Mouse (Mus musculus): ENCODE results near the gene Abcd4. TPM values are rescaled to one million over a fixed set of nuclear protein-coding genes. Genes with fewer than 3 reads are reported as not detected.

Abcd4 gene
- polyA plus RNA-seq, 1 experiment from 2014 or later, result 9.5 TPM

GRCm38 (mm10) chr12:84569976-84570693 is 47.1 kb downstream of the Abcd4 start:
- Histone ChIP-seq H3K4me3 (ENCODE audit: low read depth, low read length) (peak overlapping the region; percentile 26), H3K9me3 (replicated peaks; ENCODE audit: control insufficient read depth, low read length) (no peaks in the 10 kb centered on the region), H3K4me1 (ENCODE audit: control insufficient read depth, insufficient read depth, low read length) (peaks cover 12% of the 10 kb centered on the region), H3K9ac (ENCODE audit: low read depth, low read length) (no peak overlapping the region), H3K4me2 (peak overlapping the region; percentile 51), H3K27me3 (ENCODE audit: control insufficient read depth, insufficient read depth, low read length) (peaks cover 73% of the 10 kb centered on the region), H3K27ac (ENCODE audit: low read depth, low read length) (no peak overlapping the region), H3K36me3 (ENCODE audit: control insufficient read depth, insufficient read depth, low read length) (no peaks in the 10 kb centered on the region)
- under 1% methylated on average over 34 of the region's 40 CpGs for WGBS (ENCODE audit: insufficient replicate concordance)
- no peak for ATAC-seq (replicated peaks; ENCODE audit: insufficient number of reproducible peaks, low FRiP score, low TSS enrichment)

GRCm38 (mm10) chr12:84569336-84569970 is 47.8 kb downstream of the Abcd4 start, which contains the start of gene Vsx2:
Vsx2 (plus strand) TSS chr12:84569762.
- peaks cover 12% of the 10 kb centered on the region for H3K4me1 ChIP-seq (ENCODE audit: control insufficient read depth, insufficient read depth, low read length)
- no peaks in the 10 kb centered on the region for H3K36me3 ChIP-seq (ENCODE audit: control insufficient read depth, insufficient read depth, low read length)
- no peak within 1 kb of the TSS for H3K9ac ChIP-seq (ENCODE audit: low read depth, low read length)
- no peak for ATAC-seq (replicated peaks; ENCODE audit: insufficient number of reproducible peaks, low FRiP score, low TSS enrichment)
- no peaks in the 10 kb centered on the region for H3K9me3 ChIP-seq (replicated peaks; ENCODE audit: control insufficient read depth, low read length)
- H3K27ac ChIP-seq (ENCODE audit: low read depth, low read length), result no peak within 1 kb of the TSS
- peaks cover 66% of the 10 kb centered on the region for H3K27me3 ChIP-seq (ENCODE audit: control insufficient read depth, insufficient read depth, low read length)
- peak within 1 kb of the TSS; percentile 26 for H3K4me3 ChIP-seq (ENCODE audit: low read depth, low read length)
- H3K4me2 ChIP-seq, result peak within 1 kb of the TSS; percentile 51
- 3% methylated on average over 19 of the region's 25 CpGs for WGBS (ENCODE audit: insufficient replicate concordance)

GRCm38 (mm10) chr12:84567576-84567975 is 49.6 kb downstream of the Abcd4 start:
- Histone ChIP-seq H3K4me2 (no peak overlapping the region), H3K36me3 (ENCODE audit: control insufficient read depth, insufficient read depth, low read length) (no peaks in the 10 kb centered on the region), H3K4me3 (ENCODE audit: low read depth, low read length) (no peak overlapping the region), H3K27ac (ENCODE audit: low read depth, low read length) (no peak overlapping the region), H3K4me1 (ENCODE audit: control insufficient read depth, insufficient read depth, low read length) (peaks cover 12% of the 10 kb centered on the region), H3K27me3 (ENCODE audit: control insufficient read depth, insufficient read depth, low read length) (peaks cover 55% of the 10 kb centered on the region), H3K9ac (ENCODE audit: low read depth, low read length) (no peak overlapping the region), H3K9me3 (replicated peaks; ENCODE audit: control insufficient read depth, low read length) (no peaks in the 10 kb centered on the region)
- ATAC-seq (replicated peaks; ENCODE audit: insufficient number of reproducible peaks, low FRiP score, low TSS enrichment), result no peak
- WGBS (ENCODE audit: insufficient replicate concordance), result 74% methylated on average over 6 of the region's 6 CpGs

- H3K9me3 ChIP-seq (replicated peaks; ENCODE audit: control insufficient read depth, low read length), result no peaks in the 10 kb centered on the region
- ATAC-seq (replicated peaks; ENCODE audit: insufficient number of reproducible peaks, low FRiP score, low TSS enrichment), result no peak
- H3K4me1 ChIP-seq (ENCODE audit: control insufficient read depth, insufficient read depth, low read length), result no peaks in the 10 kb centered on the region
- H3K27ac ChIP-seq (ENCODE audit: low read depth, low read length), result no peak overlapping the region
- no peak overlapping the region for H3K4me3 ChIP-seq (ENCODE audit: low read depth, low read length)
- no peaks in the 10 kb centered on the region for H3K36me3 ChIP-seq (ENCODE audit: control insufficient read depth, insufficient read depth, low read length)
- WGBS (ENCODE audit: insufficient replicate concordance), result 48% methylated on average over 4 of the region's 4 CpGs
- no peak overlapping the region for H3K4me2 ChIP-seq
- H3K9ac ChIP-seq (ENCODE audit: low read depth, low read length), result no peak overlapping the region
- H3K27me3 ChIP-seq (ENCODE audit: control insufficient read depth, insufficient read depth, low read length), result peaks cover 6% of the 10 kb centered on the region
These were observed 54.7 kb downstream of the Abcd4 start for GRCm38 (mm10) chr12:84562558-84562957.

- Histone ChIP-seq H3K9me3 (replicated peaks; ENCODE audit: control insufficient read depth, low read length) (no peaks in the 10 kb centered on the region), H3K4me2 (no peak overlapping the region), H3K4me3 (ENCODE audit: low read depth, low read length) (no peak overlapping the region), H3K27me3 (ENCODE audit: control insufficient read depth, insufficient read depth, low read length) (no peaks in the 10 kb centered on the region), H3K9ac (ENCODE audit: low read depth, low read length) (no peak overlapping the region), H3K4me1 (ENCODE audit: control insufficient read depth, insufficient read depth, low read length) (no peaks in the 10 kb centered on the region), H3K36me3 (ENCODE audit: control insufficient read depth, insufficient read depth, low read length) (no peaks in the 10 kb centered on the region), H3K27ac (ENCODE audit: low read depth, low read length) (no peak overlapping the region)
- 48% methylated on average over 8 of the region's 8 CpGs for WGBS (ENCODE audit: insufficient replicate concordance)
- no peak for ATAC-seq (replicated peaks; ENCODE audit: insufficient number of reproducible peaks, low FRiP score, low TSS enrichment)
These were observed 62.0 kb downstream of the Abcd4 start for GRCm38 (mm10) chr12:84555218-84555617.

Other genes with a start within 250 kb of the Abcd4 start
- 26.9 and 29.0 TPM in 2 replicates for gene Entpd5, start 208.4 kb downstream of the Abcd4 start, polyA plus RNA-seq (2014; fragmentation: Nextera tagmentation; extraction: Ambion mirVana)
- gene Bbof1, start 208.3 kb downstream of the Abcd4 start, polyA plus RNA-seq (2014; fragmentation: Nextera tagmentation; extraction: Ambion mirVana), result 1.1 and 2.5 TPM in 2 replicates
- 21.6 and 26.1 TPM in 2 replicates for gene Rnf113a2, start 200.2 kb downstream of the Abcd4 start, polyA plus RNA-seq (2014; fragmentation: Nextera tagmentation; extraction: Ambion mirVana)
- 38.6 and 41.4 TPM in 2 replicates for gene Aldh6a1, start 166.4 kb downstream of the Abcd4 start, polyA plus RNA-seq (2014; fragmentation: Nextera tagmentation; extraction: Ambion mirVana)
- 17.3 and 19.1 TPM in 2 replicates for gene Lin52, start 166.0 kb downstream of the Abcd4 start, polyA plus RNA-seq (2014; fragmentation: Nextera tagmentation; extraction: Ambion mirVana)
- gene Vsx2, start 47.7 kb downstream of the Abcd4 start, polyA plus RNA-seq (2014; fragmentation: Nextera tagmentation; extraction: Ambion mirVana), result not detected in 2 replicates
- gene Vrtn, start 23.6 kb upstream of the Abcd4 start, polyA plus RNA-seq (2014; fragmentation: Nextera tagmentation; extraction: Ambion mirVana), result not detected in 2 replicates
- not detected in 2 replicates for gene Syndig1l, start 81.4 kb upstream of the Abcd4 start, polyA plus RNA-seq (2014; fragmentation: Nextera tagmentation; extraction: Ambion mirVana)
- 52.0 and 55.6 TPM in 2 replicates for gene Npc2, start 155.7 kb upstream of the Abcd4 start, polyA plus RNA-seq (2014; fragmentation: Nextera tagmentation; extraction: Ambion mirVana)
- 133 and 142 TPM in 2 replicates for gene Isca2, start 155.8 kb upstream of the Abcd4 start, polyA plus RNA-seq (2014; fragmentation: Nextera tagmentation; extraction: Ambion mirVana)

Measured in heart, embryonic 11.5 days (tissue).